Mouse (Mus musculus): ENCODE data around the gene BC048679. TPM values are rescaled to one million over a fixed set of nuclear protein-coding genes. Genes with fewer than 3 reads are reported as not detected.

The BC048679 gene
- total RNA-seq (2021), result not detected
- long read RNA-seq, experiment 1, result 0 reads
- long read RNA-seq, experiment 2, result 0 reads

GRCm38 (mm10) chr7:81498181-81498580 is at the start of gene BC048679:
Gene BC048679, minus strand, starts transcription at chr7:81498281.
- DNase-seq (ENCODE audit: low spot score in 2 of 2), result no peak

- no peak for DNase-seq (ENCODE audit: low spot score in 2 of 2)
Measured at GRCm38 (mm10) chr7:81542934-81543333, 44.9 kb upstream of the BC048679 start.

GRCm38 (mm10) chr7:81541924-81542524 is 43.9 kb upstream of the BC048679 start:
- peak in 1 of 2 experiments; percentile 49 for DNase-seq (ENCODE audit: low spot score in 2 of 2)

- DNase-seq (ENCODE audit: low spot score in 2 of 2), result no peak
Measured at GRCm38 (mm10) chr7:81540999-81541398, 42.9 kb upstream of the BC048679 start.

- no peak for DNase-seq (ENCODE audit: low spot score in 2 of 2)
Measured at GRCm38 (mm10) chr7:81539565-81539964, 41.5 kb upstream of the BC048679 start.

GRCm38 (mm10) chr7:81538070-81538675 is 40.1 kb upstream of the BC048679 start:
- DNase-seq (ENCODE audit: low spot score in 2 of 2), result no peak

- DNase-seq (ENCODE audit: low spot score in 2 of 2), result no peak
Measured at GRCm38 (mm10) chr7:81536478-81536877, 38.4 kb upstream of the BC048679 start.

GRCm38 (mm10) chr7:81531462-81531861 is 33.4 kb upstream of the BC048679 start:
- no peak for DNase-seq (ENCODE audit: low spot score in 2 of 2)

- no peak for DNase-seq (ENCODE audit: low spot score in 2 of 2)
Measured at GRCm38 (mm10) chr7:81528918-81529317, 30.8 kb upstream of the BC048679 start.

GRCm38 (mm10) chr7:81523663-81524017 is 25.6 kb upstream of the BC048679 start:
- DNase-seq (ENCODE audit: low spot score in 2 of 2), result no peak

- DNase-seq (ENCODE audit: low spot score in 2 of 2), result peak; percentile 77 to 82
Measured at GRCm38 (mm10) chr7:81523008-81523662, 25.1 kb upstream of the BC048679 start.

GRCm38 (mm10) chr7:81516154-81517030 is 18.3 kb upstream of the BC048679 start:
- DNase-seq (ENCODE audit: low spot score in 2 of 2), result no peak

GRCm38 (mm10) chr7:81514906-81515590 is 17.0 kb upstream of the BC048679 start:
- DNase-seq (ENCODE audit: low spot score in 2 of 2), result no peak

- DNase-seq (ENCODE audit: low spot score in 2 of 2), result no peak
Measured at GRCm38 (mm10) chr7:81501050-81501449, 3.0 kb upstream of the BC048679 start.

GRCm38 (mm10) chr7:81497171-81497570 is 910 bp downstream of the BC048679 start:
- no peak for DNase-seq (ENCODE audit: low spot score in 2 of 2)

- peak; percentile 63 to 65 for DNase-seq (ENCODE audit: low spot score in 2 of 2)
Measured at GRCm38 (mm10) chr7:81493331-81494021, 4.6 kb downstream of the BC048679 start, which contains the start of gene Ap3b2. Gene Ap3b2, minus strand, starts transcription at chr7:81493925.

- DNase-seq (ENCODE audit: low spot score in 2 of 2), result no peak
Measured at GRCm38 (mm10) chr7:81492628-81493027, 5.5 kb downstream of the BC048679 start.

GRCm38 (mm10) chr7:81489649-81490048 is 8.4 kb downstream of the BC048679 start:
- no peak for DNase-seq (ENCODE audit: low spot score in 2 of 2)

GRCm38 (mm10) chr7:81480800-81481199 is 17.3 kb downstream of the BC048679 start:
- no peak for DNase-seq (ENCODE audit: low spot score in 2 of 2)

- no peak for DNase-seq (ENCODE audit: low spot score in 2 of 2)
Measured at GRCm38 (mm10) chr7:81479531-81480090, 18.5 kb downstream of the BC048679 start.
